Mouse (Mus musculus) midbrain, embryonic 15.5 days (tissue): ENCODE data around the gene Gm13272. TPM values are rescaled to one million over a fixed set of nuclear protein-coding genes. Genes with fewer than 3 reads are reported as not detected.
"Not testable (repeated sequence)": the region's sequence is repeated elsewhere in the genome, so short reads cannot be mapped to it uniquely, and the experiment has no call there.

Experiments used
- ATAC-seq: fragments of 200-750 bp; cut with Nextera tagmentation; replicated peaks from 2 replicates; pipeline ENCODE4 v1.8.0; 2017; ENCODE audit warnings: moderate TSS enrichment
- H3K27ac ChIP-seq: fragments of 300-500 bp; sonication (generic); 2 replicates; pipeline ENCODE4 v1.5.1; 2015; ENCODE audit warnings: mild to moderate bottlenecking, inconsistent platforms
- H3K27me3 ChIP-seq: fragments of 300-500 bp; sonication (generic); replicated peaks from 2 replicates; pipeline ENCODE4 v1.6.1; 2015; ENCODE audit warnings: inconsistent platforms
- H3K36me3 ChIP-seq: fragments of 300-500 bp; sonication (generic); replicated peaks from 2 replicates; pipeline ENCODE4 v1.6.1; 2015; ENCODE audit warnings: inconsistent platforms
- H3K4me1 ChIP-seq: fragments of 300-500 bp; sonication (generic); 2 replicates; pipeline ENCODE4 v1.6.1; 2015; ENCODE audit warnings: inconsistent platforms
- H3K4me2 ChIP-seq: fragments of 300-500 bp; sonication (generic); 2 replicates; pipeline ENCODE4 v1.6.1; 2015; ENCODE audit warnings: inconsistent platforms, mild to moderate bottlenecking, moderate library complexity
- H3K4me3 ChIP-seq: fragments of 300-500 bp; sonication (generic); 2 replicates; pipeline ENCODE4 v1.5.1; 2015; ENCODE audit warnings: mild to moderate bottlenecking, inconsistent platforms
- H3K9ac ChIP-seq: fragments of 300-500 bp; sonication (generic); 2 replicates; pipeline ENCODE4 v1.6.1; 2015; ENCODE audit warnings: mild to moderate bottlenecking, inconsistent platforms
- H3K9me3 ChIP-seq: fragments of 300-500 bp; sonication (generic); 2 replicates; pipeline ENCODE4 v1.6.1; 2016; ENCODE audit warnings: inconsistent platforms
- WGBS: fragments of 180-500 bp; shearing (Covaris S2); methylation state at CpG from one replicate; pipeline ENCODE4 v1.1.7; 2015; ENCODE audit warnings: mixed read lengths; 5-methylcytosine and 5-hydroxymethylcytosine counted together
- polyA plus RNA-seq: library from polyadenylated mRNA; unstranded; fragments of >200 nt; fragmentation: Nextera tagmentation; extraction: Ambion mirVana; gene quantifications from 2 replicates; pipeline ENCODE4 v1.2.1, GENCODE M21; 2015

The Gm13272 gene
- polyA plus RNA-seq, 1 experiment from 2014 or later: not detected

GRCm38 (mm10) chr4:88760431-88760830 is 19.2 kb upstream of the Gm13272 start:
- WGBS: 0% methylated on average over 23 of the region's 28 CpGs
- H3K36me3 ChIP-seq, H3K9ac ChIP-seq, H3K4me1 ChIP-seq, ATAC-seq, H3K27me3 ChIP-seq, H3K9me3 ChIP-seq, H3K27ac ChIP-seq: not testable (repeated sequence)
- Histone ChIP-seq H3K4me2 (peak overlapping the region; percentile 69), H3K4me3 (peak overlapping the region; percentile 34)

GRCm38 (mm10) chr4:88761776-88762175 is 17.9 kb upstream of the Gm13272 start:
- H3K9ac ChIP-seq, H3K27ac ChIP-seq, H3K9me3 ChIP-seq, H3K27me3 ChIP-seq, H3K36me3 ChIP-seq, H3K4me3 ChIP-seq, H3K4me1 ChIP-seq, H3K4me2 ChIP-seq, ATAC-seq: not testable (repeated sequence)
- 64% methylated on average over 6 of the region's 8 CpGs for WGBS

- H3K4me2 ChIP-seq, H3K36me3 ChIP-seq, H3K27me3 ChIP-seq, ATAC-seq, H3K4me3 ChIP-seq, H3K9me3 ChIP-seq, H3K27ac ChIP-seq, H3K9ac ChIP-seq, H3K4me1 ChIP-seq: not testable (repeated sequence)
- WGBS: 43% methylated on average over 9 of the region's 9 CpGs
Measured at GRCm38 (mm10) chr4:88762341-88762740, 17.3 kb upstream of the Gm13272 start.

GRCm38 (mm10) chr4:88763384-88764018 is 16.1 kb upstream of the Gm13272 start:
- Histone ChIP-seq H3K4me3 (peak overlapping the region; percentile 38), H3K4me2 (peak overlapping the region; percentile 63)
- H3K9me3 ChIP-seq, ATAC-seq, H3K27ac ChIP-seq, H3K9ac ChIP-seq, H3K36me3 ChIP-seq, H3K27me3 ChIP-seq, H3K4me1 ChIP-seq: not testable (repeated sequence)
- 3% methylated on average over 33 of the region's 42 CpGs for WGBS

- not testable (repeated sequence) for ATAC-seq, H3K9me3 ChIP-seq, H3K27me3 ChIP-seq, H3K4me1 ChIP-seq, H3K27ac ChIP-seq, H3K4me3 ChIP-seq, H3K9ac ChIP-seq, H3K36me3 ChIP-seq, H3K4me2 ChIP-seq
- no CpG with 5 or more reads among the region's 32 CpGs for WGBS
Measured at GRCm38 (mm10) chr4:88773534-88773933, 6.1 kb upstream of the Gm13272 start, which contains the start of gene Gm13290. TSS of gene Gm13290 (plus strand) at chr4:88773834.

- WGBS: no CpG with 5 or more reads among the region's 29 CpGs
- not testable (repeated sequence) for H3K27ac ChIP-seq, H3K4me1 ChIP-seq, ATAC-seq, H3K9ac ChIP-seq, H3K9me3 ChIP-seq, H3K4me2 ChIP-seq, H3K27me3 ChIP-seq, H3K4me3 ChIP-seq, H3K36me3 ChIP-seq
Measured at GRCm38 (mm10) chr4:88776622-88777021, 3.0 kb upstream of the Gm13272 start, which contains the start of gene Gm13289. TSS of gene Gm13289 (plus strand) at chr4:88776922.

- not testable (repeated sequence) for H3K9me3 ChIP-seq, H3K4me3 ChIP-seq, H3K4me1 ChIP-seq, H3K27me3 ChIP-seq, H3K36me3 ChIP-seq, ATAC-seq, H3K27ac ChIP-seq, H3K9ac ChIP-seq, H3K4me2 ChIP-seq
- 52% methylated on average over 16 of the region's 18 CpGs for WGBS
Measured at GRCm38 (mm10) chr4:88780320-88780719, 670 bp downstream of the Gm13272 start.

- not testable (repeated sequence) for H3K27me3 ChIP-seq, H3K36me3 ChIP-seq, H3K4me1 ChIP-seq, ATAC-seq, H3K9ac ChIP-seq, H3K9me3 ChIP-seq, H3K4me3 ChIP-seq, H3K27ac ChIP-seq
- H3K4me2 ChIP-seq: peak within 1 kb of the TSS; percentile 45
- WGBS: 19% methylated on average over 4 of the region's 7 CpGs
Measured at GRCm38 (mm10) chr4:88781831-88782230, 2.2 kb downstream of the Gm13272 start, which contains the start of gene Ifnz. TSS of gene Ifnz (plus strand) at chr4:88782131.

- WGBS: 0% methylated on average over 15 of the region's 31 CpGs
- not testable (repeated sequence) for H3K36me3 ChIP-seq, H3K27me3 ChIP-seq, H3K4me1 ChIP-seq, H3K4me3 ChIP-seq, ATAC-seq, H3K27ac ChIP-seq, H3K9me3 ChIP-seq, H3K9ac ChIP-seq
- peak overlapping the region; percentile 45 for H3K4me2 ChIP-seq
Measured at GRCm38 (mm10) chr4:88782335-88782734, 2.7 kb downstream of the Gm13272 start.

- H3K27me3 ChIP-seq, H3K36me3 ChIP-seq, H3K4me3 ChIP-seq, H3K4me2 ChIP-seq, H3K9ac ChIP-seq, ATAC-seq, H3K9me3 ChIP-seq, H3K4me1 ChIP-seq, H3K27ac ChIP-seq: not testable (repeated sequence)
- WGBS: no CpG with 5 or more reads among the region's 27 CpGs
Measured at GRCm38 (mm10) chr4:88785409-88785808, 5.8 kb downstream of the Gm13272 start, which contains the start of gene Gm13276. TSS of gene Gm13276 (plus strand) at chr4:88785709.

GRCm38 (mm10) chr4:88788402-88788801 is 8.8 kb downstream of the Gm13272 start, which contains the start of gene Gm13277:
TSS of gene Gm13277 (plus strand) at chr4:88788632.
- ATAC-seq, H3K27ac ChIP-seq, H3K36me3 ChIP-seq, H3K4me2 ChIP-seq, H3K9me3 ChIP-seq, H3K4me1 ChIP-seq, H3K4me3 ChIP-seq, H3K27me3 ChIP-seq, H3K9ac ChIP-seq: not testable (repeated sequence)
- 0% methylated on average over 3 of the region's 28 CpGs for WGBS

- H3K27me3 ChIP-seq, H3K36me3 ChIP-seq, H3K9me3 ChIP-seq, ATAC-seq, H3K4me2 ChIP-seq, H3K4me1 ChIP-seq, H3K4me3 ChIP-seq, H3K9ac ChIP-seq, H3K27ac ChIP-seq: not testable (repeated sequence)
- no CpG with 5 or more reads among the region's 28 CpGs for WGBS
Measured at GRCm38 (mm10) chr4:88791250-88791649, 11.6 kb downstream of the Gm13272 start, which contains the start of gene Gm13278. TSS of gene Gm13278 (plus strand) at chr4:88791550.

GRCm38 (mm10) chr4:88793936-88794675 is 14.5 kb downstream of the Gm13272 start, which contains the start of gene Gm13275:
TSS of gene Gm13275 (plus strand) at chr4:88794487.
- not testable (repeated sequence) for H3K9me3 ChIP-seq, H3K27ac ChIP-seq, H3K4me2 ChIP-seq, H3K9ac ChIP-seq, H3K27me3 ChIP-seq, H3K4me3 ChIP-seq, ATAC-seq, H3K4me1 ChIP-seq, H3K36me3 ChIP-seq
- WGBS: 1% methylated on average over 18 of the region's 52 CpGs
